Mouse (Mus musculus): Measurements from ENCODE around the gene Mindy4.

- no peak for TF ChIP-seq CTCF (IDR thresholded peaks at IDR 0.05; ENCODE audit: extremely low read depth, insufficient read depth, insufficient read length, insufficient replicate concordance)
- TF ChIP-seq POLR2A (IDR thresholded peaks at IDR 0.05; ENCODE audit: low read depth, low read length): no peak
These were observed 84.9 kb downstream of the Mindy4 start for GRCm38 (mm10) chr6:55288007-55288602.
